Mouse (Mus musculus) CH12.LX (cell line): ENCODE measurements around the gene Tnfrsf1a. TPM values are rescaled to one million over a fixed set of nuclear protein-coding genes. Genes with fewer than 3 reads are reported as not detected.

Experiments used
- DNase-seq: peaks from one replicate; pipeline ENCODE4 v3.0.0-alpha.2; 2013; ENCODE audit errors: extremely low read depth
- H3K27ac ChIP-seq: 2 replicates; pipeline ENCODE4 v1.5.1; 2012; ENCODE audit warnings: low read depth, mild to moderate bottlenecking, control low read depth, moderate library complexity; ENCODE audit not compliant: insufficient read depth
- H3K27me3 ChIP-seq: replicated peaks from 2 replicates; pipeline ENCODE3; 2012; ENCODE audit warnings: inconsistent platforms
- H3K36me3 ChIP-seq, 2 experiments: replicated peaks in 1 of 2; 2 replicates each; pipeline versions ENCODE3 to v1.6.1; 2012; ENCODE audit warnings: inconsistent platforms in 1 of 2, low read length in 1 of 2, mild to moderate bottlenecking in 1 of 2, mixed read lengths in 1 of 2, moderate library complexity in 1 of 2; ENCODE audit not compliant: control insufficient read depth in 1 of 2, insufficient read depth in 1 of 2
- H3K4me1 ChIP-seq, 2 experiments: 2 replicates each; pipeline ENCODE4 v1.6.1; 2012; ENCODE audit warnings: inconsistent platforms in 1 of 2, moderate library complexity in 1 of 2; ENCODE audit not compliant: insufficient read depth in 2 of 2, control insufficient read depth in 1 of 2
- H3K4me2 ChIP-seq: 2 replicates; pipeline ENCODE4 v1.6.1; 2012; ENCODE audit warnings: low read depth, mild to moderate bottlenecking, control low read depth; ENCODE audit not compliant: poor library complexity, insufficient read depth, severe bottlenecking
- H3K4me3 ChIP-seq, 3 experiments: fragments of 150-350 bp in 1 of 3; sonication (generic) in 1 of 3; replicated peaks in 1 of 3; 2 replicates each; pipeline versions ENCODE3 to v1.5.1; 2011 to 2012; ENCODE audit warnings: low read depth in 2 of 3, low read length in 2 of 3, mild to moderate bottlenecking in 2 of 3, moderate library complexity in 2 of 3, control low read depth in 1 of 3, improper control_type of control experiment in 1 of 3, inconsistent platforms in 1 of 3, mixed read lengths in 1 of 3; ENCODE audit not compliant: poor library complexity in 1 of 3
- H3K79me2 ChIP-seq: replicated peaks from 2 replicates; pipeline ENCODE4 v1.6.1; 2012; ENCODE audit warnings: mild to moderate bottlenecking, moderate library complexity; ENCODE audit not compliant: control insufficient read depth, poor library complexity, insufficient read depth, severe bottlenecking; ENCODE audit errors: extremely low read depth
- H3K9ac ChIP-seq: 2 replicates; pipeline ENCODE4 v1.6.1; 2012; ENCODE audit warnings: low read depth, mild to moderate bottlenecking, control low read depth, moderate library complexity; ENCODE audit not compliant: insufficient read depth
- H3K9me3 ChIP-seq: replicated peaks from 2 replicates; pipeline ENCODE3; 2012; ENCODE audit warnings: low read length, inconsistent platforms, mixed read lengths
- CTCF ChIP-seq, 2 experiments: IDR thresholded peaks in 1 of 2; conservative IDR thresholded peaks in 1 of 2; 2 replicates each; pipeline ENCODE4 v1.5.1; 2011 to 2012; ENCODE audit warnings: low read depth in 2 of 2, low read length in 2 of 2, improper control_type of control experiment in 1 of 2, inconsistent platforms in 1 of 2, mild to moderate bottlenecking in 1 of 2, moderate library complexity in 1 of 2
- E2F4 ChIP-seq: IDR thresholded peaks from 2 replicates; pipeline ENCODE4 v1.6.1; 2011; ENCODE audit warnings: low read depth, low read length, improper control_type of control experiment; ENCODE audit not compliant: insufficient replicate concordance
- ELF1 ChIP-seq: IDR thresholded peaks from 2 replicates; pipeline ENCODE4 v1.6.1; 2014; ENCODE audit warnings: low read depth, mild to moderate bottlenecking, inconsistent platforms, low read length, improper control_type of control experiment
- EP300 ChIP-seq: IDR thresholded peaks from 2 replicates; pipeline ENCODE4 v1.6.1; 2011; ENCODE audit warnings: low read length, improper control_type of control experiment
- GABPA ChIP-seq: IDR thresholded peaks from 2 replicates; pipeline ENCODE4 v1.6.1; 2012; ENCODE audit warnings: low read depth, low read length, improper control_type of control experiment, inconsistent platforms; ENCODE audit not compliant: insufficient replicate concordance
- HCFC1 ChIP-seq: IDR thresholded peaks from 2 replicates; pipeline ENCODE4 v1.6.1; 2012; ENCODE audit warnings: low read depth, mild to moderate bottlenecking, inconsistent platforms, low read length, improper control_type of control experiment
- JUND ChIP-seq: conservative IDR thresholded peaks from 2 replicates; pipeline ENCODE4 v1.6.1; 2011; ENCODE audit warnings: low read depth, low read length, improper control_type of control experiment
- MAFK ChIP-seq: IDR thresholded peaks from 2 replicates; pipeline ENCODE4 v1.6.1; 2011; ENCODE audit warnings: low read length, improper control_type of control experiment; ENCODE audit not compliant: insufficient replicate concordance
- MEF2A ChIP-seq: IDR thresholded peaks from 2 replicates; pipeline ENCODE4 v1.6.1; 2014; ENCODE audit warnings: low read depth, mild to moderate bottlenecking, inconsistent platforms, low read length, improper control_type of control experiment, borderline replicate concordance
- MYC ChIP-seq: IDR thresholded peaks from 2 replicates; pipeline ENCODE4 v1.6.1; 2011; ENCODE audit warnings: low read depth, mild to moderate bottlenecking, improper control_type of control experiment, low read length
- NELFE ChIP-seq: IDR thresholded peaks from 2 replicates; pipeline ENCODE4 v1.6.1; 2011; ENCODE audit warnings: low read depth, low read length, improper control_type of control experiment
- RAD21 ChIP-seq: IDR thresholded peaks from 2 replicates; pipeline ENCODE4 v1.6.1; 2011; ENCODE audit warnings: low read depth, mild to moderate bottlenecking, low read length, improper control_type of control experiment, moderate library complexity
- SIN3A ChIP-seq: IDR thresholded peaks from 2 replicates; pipeline ENCODE4 v1.6.1; 2012; ENCODE audit warnings: low read length, improper control_type of control experiment, inconsistent platforms
- SMC3 ChIP-seq: IDR thresholded peaks from 2 replicates; pipeline ENCODE4 v1.6.1; 2011; ENCODE audit warnings: low read depth, low read length, improper control_type of control experiment
- TBP ChIP-seq: conservative IDR thresholded peaks from 2 replicates; pipeline ENCODE4 v1.6.1; 2011; ENCODE audit warnings: low read depth, low read length, improper control_type of control experiment
- ZKSCAN1 ChIP-seq: IDR thresholded peaks from 2 replicates; pipeline ENCODE4 v1.6.1; 2012; ENCODE audit warnings: low read depth, inconsistent platforms, low read length, improper control_type of control experiment, borderline replicate concordance
- ZNF384 ChIP-seq: IDR thresholded peaks from 2 replicates; pipeline ENCODE4 v1.6.1; 2012; ENCODE audit warnings: low read depth, low read length, improper control_type of control experiment, inconsistent platforms
- dilution Hi-C: fragments of 300-500 bp; cut with MboI; formaldehyde crosslinking; loops from 2 replicates; pipeline ENCODE4 v1.14.3; 2020; ENCODE audit warnings: low sequenced_read_pairs; ENCODE audit not compliant: extremely low pct_unique_long_range_greater_than_20kb, extremely low pct_ligation_motif_present
- in situ Hi-C: fragments of 300-500 bp; cut with MboI; formaldehyde crosslinking; loops from 3 replicates; pipeline ENCODE4 v1.14.3; 2019; ENCODE audit warnings: low sequenced_read_pairs, low pct_ligation_motif_present, low pct_unique_long_range_greater_than_20kb, mixed read lengths
- polyA plus RNA-seq: library from polyadenylated mRNA; unstranded; fragments of >175 nt; gene quantifications from 2 replicates; pipeline ENCODE4 v1.2.1, GENCODE M21; 2012; ENCODE audit warnings: low read depth; ENCODE audit not compliant: insufficient read length
- total RNA-seq, 2 experiments: library from RNA; depleted of rRNA; stranded (reverse); fragments of 300-350 nt in 1 of 2; fragments of >200 nt in 1 of 2; gene quantifications; 2 replicates each; pipeline ENCODE4 v1.2.3; 2012 to 2014

Gene Tnfrsf1a
- total and polyA plus RNA-seq, 3 experiments = 0.13 TPM; not detected in 2

GRCm38 (mm10) chr6:125365522-125365921 is 16.4 kb downstream of the Tnfrsf1a start:
- no peaks in the 10 kb centered on the region for H3K79me2 ChIP-seq
- peaks cover 90% of the 10 kb centered on the region for H3K27me3 ChIP-seq
- peaks cover 4 to 13% of the 10 kb centered on the region in 2 experiments; a peak in 3 of 4 replicates for H3K4me1 ChIP-seq
- no peak overlapping the region for H3K9ac ChIP-seq
- H3K4me3 ChIP-seq = no peak overlapping the region
- dilution Hi-C loops = no loop called here
- TF ChIP-seq NELFE = no peak
- no peak for TF ChIP-seq HCFC1
- TF ChIP-seq JUND = no peak
- TF ChIP-seq EP300 = no peak
- TF ChIP-seq ZKSCAN1 = no peak
- TF ChIP-seq MEF2A = no peak
- no peak for TF ChIP-seq ZNF384
- no peak for TF ChIP-seq GABPA
- TF ChIP-seq SIN3A = no peak
- TF ChIP-seq E2F4 = no peak
- TF ChIP-seq TBP = no peak
- TF ChIP-seq ELF1 = no peak
- no peak for TF ChIP-seq MYC
- no peak for DNase-seq
- in situ Hi-C loops = no loop called here
- H3K36me3 ChIP-seq = no peaks in the 10 kb centered on the region
- no peak overlapping the region for H3K4me2 ChIP-seq
- H3K27ac ChIP-seq = no peak overlapping the region
- peaks cover 11% of the 10 kb centered on the region for H3K9me3 ChIP-seq

DNA sequence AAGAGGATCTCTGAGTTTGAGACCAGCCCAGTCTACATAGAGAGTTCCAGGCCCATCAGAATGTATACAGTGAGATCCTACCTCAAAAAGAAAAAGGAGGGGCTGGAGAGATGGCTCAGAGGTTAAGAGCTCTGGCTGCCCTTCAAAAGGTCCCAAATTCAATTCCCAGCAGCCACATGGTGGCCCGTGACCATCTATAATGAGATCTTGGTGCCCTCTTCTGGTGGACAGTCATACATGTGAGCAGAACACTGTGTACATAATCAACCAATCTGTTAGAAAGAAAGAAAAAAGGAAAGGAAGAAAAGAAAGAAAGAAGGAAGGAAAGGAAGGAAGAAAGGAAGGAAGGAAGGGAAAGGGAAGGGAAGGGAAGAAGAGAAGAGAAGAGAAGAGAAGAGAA is 17.0 kb downstream of the Tnfrsf1a start:
- peaks cover 11% of the 10 kb centered on the region for H3K9me3 ChIP-seq
- H3K4me3 ChIP-seq = no peak overlapping the region
- in situ Hi-C loops = no loop called here
- peaks cover 3 to 6% of the 10 kb centered on the region in 2 experiments; a peak in 3 of 4 replicates for H3K4me1 ChIP-seq
- no peak overlapping the region for H3K9ac ChIP-seq
- TF ChIP-seq RAD21 (peak; percentile 32), ELF1 (no peak), CTCF (conservative IDR thresholded peaks at IDR 0.05 in 1 of 2, IDR thresholded peaks at IDR 0.05 in 1 of 2; ENCODE audit: low read depth in 2 of 2, low read length in 2 of 2) (peak in 1 of 2 experiments; percentile 54; a peak in 2 of 4 replicates), MYC (peak; percentile 36; the same call in 1 of the 2 replicates), SMC3 (no peak), MAFK (no peak), NELFE (no peak)
- peaks cover 89% of the 10 kb centered on the region for H3K27me3 ChIP-seq
- no peaks in the 10 kb centered on the region for H3K79me2 ChIP-seq
- no peak overlapping the region for H3K4me2 ChIP-seq
- DNase-seq = no peak
- dilution Hi-C loops = no loop called here
- H3K36me3 ChIP-seq = no peaks in the 10 kb centered on the region
- no peak overlapping the region for H3K27ac ChIP-seq
